Mouse (Mus musculus) testis, adult 2 months (tissue): ENCODE measurements around the gene Tsnax. TPM values are rescaled to one million over a fixed set of nuclear protein-coding genes. Genes with fewer than 3 reads are reported as not detected.

Experiments
- H3K27ac ChIP-seq: fragments of 200-500 bp; 2 replicates; pipeline ENCODE4 v1.5.1; 2012; ENCODE audit warnings: low read depth, low read length; ENCODE audit not compliant: control insufficient read depth, insufficient read depth
- H3K27me3 ChIP-seq: fragments of 200-500 bp; 2 replicates; pipeline ENCODE4 v1.6.1; 2012; ENCODE audit warnings: mild to moderate bottlenecking, low read length, moderate library complexity; ENCODE audit not compliant: control insufficient read depth, insufficient read depth
- H3K36me3 ChIP-seq: fragments of 200-500 bp; 2 replicates; pipeline ENCODE4 v1.6.1; 2012; ENCODE audit warnings: mild to moderate bottlenecking, low read length; ENCODE audit not compliant: control insufficient read depth, insufficient read depth
- H3K4me1 ChIP-seq: fragments of 200-500 bp; 2 replicates; pipeline ENCODE4 v1.6.1; 2012; ENCODE audit warnings: low read length; ENCODE audit not compliant: control insufficient read depth, insufficient read depth
- H3K4me3 ChIP-seq: fragments of 200-500 bp; 2 replicates; pipeline ENCODE4 v1.5.1; 2012; ENCODE audit warnings: low read depth, mild to moderate bottlenecking, low read length, moderate library complexity, mixed read lengths; ENCODE audit not compliant: control insufficient read depth
- CTCF ChIP-seq: fragments of 200-500 bp; IDR thresholded peaks from 2 replicates; pipeline ENCODE4 v1.5.1; 2012; ENCODE audit warnings: low read depth, mild to moderate bottlenecking, inconsistent platforms, low read length, moderate library complexity; ENCODE audit not compliant: control insufficient read depth, insufficient read depth, insufficient replicate concordance
- POLR2A ChIP-seq: fragments of 200-500 bp; IDR thresholded peaks from 2 replicates; pipeline ENCODE4 v1.6.1; 2012; ENCODE audit warnings: low read depth, mild to moderate bottlenecking, inconsistent platforms, low read length, moderate library complexity; ENCODE audit not compliant: control insufficient read depth
- polyA plus RNA-seq: library from polyadenylated mRNA; depleted of rRNA; stranded (reverse); fragments of >200 nt; gene quantifications from 2 replicates; pipeline ENCODE4 v1.2.3, GENCODE M21; 2012; rRNA removed

The Tsnax gene
- polyA plus RNA-seq, 1 experiment, result 41.8 TPM

- Histone ChIP-seq H3K4me3 (no peak overlapping the region), H3K4me1 (no peaks in the 10 kb centered on the region), H3K27ac (no peak overlapping the region), H3K36me3 (no peaks in the 10 kb centered on the region), H3K27me3 (no peaks in the 10 kb centered on the region)
- TF ChIP-seq CTCF (no peak), POLR2A (no peak)
Observed at GRCm38 (mm10) chr8:125074141-125074540, 61.3 kb downstream of the Tsnax start.

GRCm38 (mm10) chr8:125074581-125074980 is 61.8 kb downstream of the Tsnax start:
- Histone ChIP-seq H3K27me3 (no peaks in the 10 kb centered on the region), H3K4me1 (no peaks in the 10 kb centered on the region), H3K36me3 (no peaks in the 10 kb centered on the region), H3K27ac (no peak overlapping the region), H3K4me3 (no peak overlapping the region)
- TF ChIP-seq POLR2A (no peak), CTCF (no peak)

GRCm38 (mm10) chr8:125075389-125075788 is 62.6 kb downstream of the Tsnax start:
- no peak overlapping the region for H3K27ac ChIP-seq
- TF ChIP-seq POLR2A, result no peak
- no peaks in the 10 kb centered on the region for H3K4me1 ChIP-seq
- no peak overlapping the region for H3K4me3 ChIP-seq
- H3K36me3 ChIP-seq, result no peaks in the 10 kb centered on the region
- no peaks in the 10 kb centered on the region for H3K27me3 ChIP-seq

GRCm38 (mm10) chr8:125077326-125077725 is 64.5 kb downstream of the Tsnax start:
- TF ChIP-seq POLR2A (no peak), CTCF (no peak)
- H3K27me3 ChIP-seq, result no peaks in the 10 kb centered on the region
- H3K36me3 ChIP-seq, result no peaks in the 10 kb centered on the region
- H3K4me1 ChIP-seq, result no peaks in the 10 kb centered on the region
- H3K27ac ChIP-seq, result no peak overlapping the region
- H3K4me3 ChIP-seq, result no peak overlapping the region

- H3K4me1 ChIP-seq, result no peaks in the 10 kb centered on the region
- no peak overlapping the region for H3K4me3 ChIP-seq
- TF ChIP-seq CTCF (no peak), POLR2A (no peak)
- H3K27ac ChIP-seq, result no peak overlapping the region
- no peaks in the 10 kb centered on the region for H3K36me3 ChIP-seq
- H3K27me3 ChIP-seq, result no peaks in the 10 kb centered on the region
Observed at GRCm38 (mm10) chr8:125078771-125079384, 66.1 kb downstream of the Tsnax start.

- H3K36me3 ChIP-seq, result no peaks in the 10 kb centered on the region
- H3K4me3 ChIP-seq, result no peak overlapping the region
- no peaks in the 10 kb centered on the region for H3K27me3 ChIP-seq
- TF ChIP-seq CTCF (no peak), POLR2A (no peak)
- H3K27ac ChIP-seq, result no peak overlapping the region
- H3K4me1 ChIP-seq, result no peaks in the 10 kb centered on the region
Observed at GRCm38 (mm10) chr8:125080388-125081344, 67.9 kb downstream of the Tsnax start.

GRCm38 (mm10) chr8:125083746-125084145 is 70.9 kb downstream of the Tsnax start:
- Histone ChIP-seq H3K4me3 (no peak overlapping the region), H3K4me1 (peaks cover 6% of the 10 kb centered on the region), H3K36me3 (no peaks in the 10 kb centered on the region), H3K27me3 (no peaks in the 10 kb centered on the region), H3K27ac (no peak overlapping the region)
- TF ChIP-seq CTCF (no peak), POLR2A (no peak)

Other genes with a start within 250 kb of the Tsnax start
- 0.43 and 0.49 TPM in 2 replicates for gene Trim67, start 219.9 kb upstream of the Tsnax start, polyA plus RNA-seq
- 256 and 262 TPM in 2 replicates for gene Gnpat, start 150.0 kb upstream of the Tsnax start, polyA plus RNA-seq
- 7.6 and 9.5 TPM in 2 replicates for gene 2810004N23Rik, start 149.9 kb upstream of the Tsnax start, polyA plus RNA-seq
- 13.1 and 13.8 TPM in 2 replicates for gene Exoc8, start 115.3 kb upstream of the Tsnax start, polyA plus RNA-seq
- gene Sprtn, start 115.1 kb upstream of the Tsnax start, polyA plus RNA-seq, result 119 and 129 TPM in 2 replicates
- gene Egln1, start 63.7 kb upstream of the Tsnax start, polyA plus RNA-seq, result 3.8 and 4.2 TPM in 2 replicates
- 0.21 and 0.29 TPM in 2 replicates for gene Disc1, start 41.2 kb downstream of the Tsnax start, polyA plus RNA-seq